Mouse (Mus musculus): ENCODE results near the gene Ikzf2. TPM values are rescaled to one million over a fixed set of nuclear protein-coding genes. Genes with fewer than 3 reads are reported as not detected.

Ikzf2 gene
- polyA plus RNA-seq, 1 experiment from 2014 or later = 9.0 TPM

DNA sequence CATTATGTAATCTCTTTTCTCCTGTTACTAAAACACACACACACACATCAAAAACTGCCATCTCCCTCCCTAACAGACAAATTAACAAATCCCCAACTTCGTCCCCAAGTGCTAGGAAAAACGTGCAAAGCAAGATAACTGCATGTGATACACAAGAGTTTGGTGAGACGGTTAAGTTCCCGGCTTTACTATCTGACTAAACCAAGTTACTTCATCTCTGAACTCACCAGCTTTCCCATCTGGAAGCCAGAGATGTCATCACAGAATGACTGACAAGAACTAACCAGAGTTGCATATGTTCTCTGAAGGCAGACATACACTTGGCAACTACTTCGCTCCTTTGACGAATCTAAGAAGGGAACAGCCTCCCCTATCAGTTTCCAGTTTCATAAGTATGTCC, 56.5 kb downstream of the Ikzf2 start:
- Histone ChIP-seq H3K27ac (no peak overlapping the region), H3K27me3 (no peaks in the 10 kb centered on the region), H3K4me2 (no peak overlapping the region), H3K9me3 (no peaks in the 10 kb centered on the region), H3K4me3 (no peak overlapping the region), H3K36me3 (no peaks in the 10 kb centered on the region), H3K4me1 (no peaks in the 10 kb centered on the region), H3K9ac (no peak overlapping the region)
- WGBS = 60% methylated on average over 6 of the region's 6 CpGs
- ATAC-seq (ENCODE audit: insufficient number of reproducible peaks, insufficient read depth, low FRiP score, low TSS enrichment, low read depth) = no peak

DNA sequence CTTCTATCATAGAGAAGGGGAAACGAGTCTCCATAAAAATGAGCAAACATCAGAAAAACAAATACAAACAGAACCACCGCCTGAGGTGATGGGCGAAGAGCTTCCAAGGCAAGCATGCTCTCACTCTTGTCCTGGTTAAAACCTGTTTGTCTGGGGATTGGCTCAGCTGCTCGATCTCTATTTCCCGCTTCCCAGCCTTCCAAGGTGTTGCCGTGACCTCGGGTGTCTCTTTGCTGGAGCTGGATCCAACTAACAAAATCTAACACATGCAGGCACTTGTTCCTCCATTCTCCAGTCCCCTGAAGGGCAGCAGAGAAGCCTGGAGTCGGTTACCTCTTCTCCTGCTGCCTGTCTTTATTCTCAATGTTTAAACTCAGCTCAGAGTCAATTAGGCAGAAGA, 57.5 kb downstream of the Ikzf2 start:
- H3K9me3 ChIP-seq = no peaks in the 10 kb centered on the region
- no peaks in the 10 kb centered on the region for H3K4me1 ChIP-seq
- no peak overlapping the region for H3K9ac ChIP-seq
- no peaks in the 10 kb centered on the region for H3K36me3 ChIP-seq
- WGBS = 67% methylated on average over 8 of the region's 8 CpGs
- H3K4me2 ChIP-seq = no peak overlapping the region
- no peak overlapping the region for H3K27ac ChIP-seq
- no peaks in the 10 kb centered on the region for H3K27me3 ChIP-seq
- ATAC-seq (ENCODE audit: insufficient number of reproducible peaks, insufficient read depth, low FRiP score, low TSS enrichment, low read depth) = no peak
- H3K4me3 ChIP-seq = no peak overlapping the region

DNA sequence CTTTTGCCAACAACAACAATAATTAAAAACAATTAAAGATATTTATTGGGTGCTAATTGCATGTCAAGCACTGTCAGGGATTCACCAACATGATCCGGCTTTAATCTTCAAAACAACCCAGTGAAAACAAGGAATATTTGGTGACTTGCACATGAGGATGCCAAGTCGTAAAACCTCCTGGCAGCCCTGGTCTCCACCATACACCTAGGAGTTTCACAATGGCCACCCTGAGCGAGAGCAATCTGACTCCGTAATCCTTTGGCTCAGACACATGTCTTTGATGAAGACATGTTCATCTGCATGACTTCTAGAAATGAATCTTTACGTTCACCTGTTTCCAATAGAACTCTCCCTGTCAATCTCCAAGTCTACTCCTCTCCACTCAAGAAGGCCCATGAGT, 75.0 kb downstream of the Ikzf2 start:
- Histone ChIP-seq H3K27me3 (no peaks in the 10 kb centered on the region), H3K4me2 (no peak overlapping the region), H3K4me1 (peaks cover 10% of the 10 kb centered on the region), H3K36me3 (no peaks in the 10 kb centered on the region), H3K27ac (no peak overlapping the region), H3K4me3 (no peak overlapping the region), H3K9ac (no peak overlapping the region), H3K9me3 (no peaks in the 10 kb centered on the region)
- WGBS = 85% methylated on average over 5 of the region's 5 CpGs
- no peak for ATAC-seq (ENCODE audit: insufficient number of reproducible peaks, insufficient read depth, low FRiP score, low TSS enrichment, low read depth)

DNA sequence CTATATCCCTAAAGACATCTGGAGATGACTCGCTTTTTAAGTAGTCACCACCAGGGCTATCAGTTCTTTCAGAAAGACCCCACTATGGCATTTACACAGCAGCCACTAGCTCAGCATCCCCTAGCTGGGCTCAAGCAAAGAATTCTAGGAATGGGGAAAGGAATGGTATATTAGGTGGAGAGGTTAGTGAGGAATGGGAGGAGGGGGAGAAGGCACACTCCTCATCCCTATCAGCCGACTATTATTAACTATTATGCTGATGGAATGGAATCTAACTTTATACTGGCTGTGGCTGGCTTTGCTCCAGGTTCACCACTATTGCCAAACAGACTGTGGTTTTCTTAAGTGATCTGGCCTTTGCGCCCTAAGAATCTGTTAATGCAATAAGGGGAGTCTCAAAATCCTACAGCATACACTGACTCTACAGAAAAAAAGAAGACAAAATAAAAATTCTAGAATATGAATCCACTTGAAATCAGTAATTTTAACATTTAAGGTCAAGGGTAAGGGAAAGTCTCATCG, 75.8 kb downstream of the Ikzf2 start:
- H3K4me3 ChIP-seq = no peak overlapping the region
- no peaks in the 10 kb centered on the region for H3K27me3 ChIP-seq
- H3K36me3 ChIP-seq = no peaks in the 10 kb centered on the region
- H3K9me3 ChIP-seq = no peaks in the 10 kb centered on the region
- 69% methylated on average over 4 of the region's 4 CpGs for WGBS
- no peak for ATAC-seq (ENCODE audit: insufficient number of reproducible peaks, insufficient read depth, low FRiP score, low TSS enrichment, low read depth)
- no peak overlapping the region for H3K27ac ChIP-seq
- H3K9ac ChIP-seq = no peak overlapping the region
- H3K4me2 ChIP-seq = no peak overlapping the region
- H3K4me1 ChIP-seq = peaks cover 10% of the 10 kb centered on the region

DNA sequence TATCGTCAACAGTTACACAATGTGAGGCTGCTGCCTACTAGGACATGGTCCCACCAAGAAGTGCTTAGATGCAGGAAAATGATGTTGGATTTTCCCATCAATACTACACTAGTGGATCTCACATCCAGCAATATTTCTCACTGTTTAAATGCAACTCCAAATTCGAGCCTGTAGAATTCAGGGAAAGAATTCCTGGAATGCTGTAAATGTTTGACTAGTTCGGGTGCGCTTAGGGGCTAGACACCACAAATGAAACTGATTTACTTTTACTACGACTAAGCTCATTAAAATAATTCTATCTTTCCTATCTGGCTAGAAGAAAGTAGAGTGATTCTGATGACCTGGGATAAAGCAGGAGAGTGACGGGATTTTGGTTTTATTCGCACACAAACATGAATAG, 76.3 kb downstream of the Ikzf2 start:
- Histone ChIP-seq H3K4me1 (peaks cover 10% of the 10 kb centered on the region), H3K9ac (no peak overlapping the region), H3K27ac (no peak overlapping the region), H3K4me2 (no peak overlapping the region), H3K9me3 (no peaks in the 10 kb centered on the region), H3K27me3 (no peaks in the 10 kb centered on the region), H3K4me3 (no peak overlapping the region), H3K36me3 (no peaks in the 10 kb centered on the region)
- WGBS = 51% methylated on average over 7 of the region's 7 CpGs
- ATAC-seq (ENCODE audit: insufficient number of reproducible peaks, insufficient read depth, low FRiP score, low TSS enrichment, low read depth) = no peak

DNA sequence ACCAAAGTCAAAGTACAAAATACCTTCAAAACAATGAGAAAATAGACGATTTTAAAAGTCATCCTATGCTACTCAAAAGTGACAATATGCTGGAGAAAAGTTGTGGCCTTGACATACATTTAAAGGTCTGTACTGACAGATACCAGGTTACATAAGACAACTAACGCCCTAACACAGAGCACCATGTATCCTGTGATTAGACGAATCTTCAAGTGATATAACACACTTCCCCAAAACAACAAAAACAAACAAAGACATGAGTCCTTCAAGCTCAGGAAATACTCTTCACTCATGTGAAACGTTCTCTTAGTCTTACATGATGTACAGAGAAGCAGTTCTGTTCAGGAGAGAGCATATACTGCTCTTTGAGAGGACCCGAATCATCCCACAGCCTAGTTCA, 78.2 kb downstream of the Ikzf2 start:
- peaks cover 13% of the 10 kb centered on the region for H3K4me1 ChIP-seq
- no peaks in the 10 kb centered on the region for H3K27me3 ChIP-seq
- H3K9me3 ChIP-seq = no peaks in the 10 kb centered on the region
- ATAC-seq (ENCODE audit: insufficient number of reproducible peaks, insufficient read depth, low FRiP score, low TSS enrichment, low read depth) = no peak
- 72% methylated on average over 5 of the region's 5 CpGs for WGBS
- H3K4me2 ChIP-seq = no peak overlapping the region
- no peak overlapping the region for H3K9ac ChIP-seq
- no peak overlapping the region for H3K4me3 ChIP-seq
- H3K36me3 ChIP-seq = no peaks in the 10 kb centered on the region
- H3K27ac ChIP-seq = no peak overlapping the region

DNA sequence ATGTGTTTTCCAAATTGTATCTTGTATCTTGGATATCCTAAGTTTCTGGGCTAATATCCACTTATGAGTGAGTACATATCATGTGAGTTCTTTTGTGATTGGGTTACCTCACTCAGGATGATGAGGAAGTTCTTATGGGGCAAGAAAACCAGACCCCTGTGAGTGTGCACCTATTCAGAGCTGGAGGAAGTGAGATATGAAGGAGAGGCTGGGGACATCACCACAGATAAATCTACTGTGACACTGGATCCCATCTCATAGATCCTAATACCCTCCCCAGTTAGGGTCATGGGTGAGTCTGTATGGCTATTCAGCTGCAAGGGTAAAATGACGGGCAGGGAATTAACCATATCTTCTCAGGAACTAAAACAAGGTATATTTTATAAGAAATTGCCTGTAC, 80.2 kb downstream of the Ikzf2 start:
- Histone ChIP-seq H3K27me3 (no peaks in the 10 kb centered on the region), H3K4me2 (no peak overlapping the region), H3K9me3 (no peaks in the 10 kb centered on the region), H3K27ac (no peak overlapping the region), H3K36me3 (no peaks in the 10 kb centered on the region), H3K4me1 (peaks cover 13% of the 10 kb centered on the region), H3K9ac (no peak overlapping the region), H3K4me3 (no peak overlapping the region)
- no peak for ATAC-seq (ENCODE audit: insufficient number of reproducible peaks, insufficient read depth, low FRiP score, low TSS enrichment, low read depth)
- WGBS = 73% methylated on average over 1 of the region's 1 CpGs

DNA sequence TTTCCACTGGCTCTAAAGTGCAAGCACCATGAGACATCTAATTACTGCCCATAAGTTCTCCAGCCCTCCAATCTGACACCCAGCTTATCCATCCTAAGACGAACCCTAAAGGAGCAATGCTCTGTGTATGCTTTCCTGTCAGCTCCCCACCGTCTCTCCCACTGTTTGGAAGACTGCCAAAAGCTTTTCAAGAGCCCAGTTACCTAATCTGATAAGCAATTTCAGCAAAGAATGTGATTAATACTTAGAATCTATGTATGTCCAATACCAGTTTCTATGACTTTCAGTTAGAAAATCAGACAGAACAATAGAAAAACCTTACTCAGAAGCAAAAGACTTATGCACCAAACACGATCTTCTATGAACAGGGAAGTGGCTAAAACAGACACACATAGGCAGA, 82.8 kb downstream of the Ikzf2 start:
- Histone ChIP-seq H3K27ac (no peak overlapping the region), H3K9ac (no peak overlapping the region), H3K27me3 (no peaks in the 10 kb centered on the region), H3K4me3 (no peak overlapping the region), H3K4me1 (0 out of 2 replicates have a peak, but pooled peaks cover 3% of the 10 kb centered on the region), H3K9me3 (no peaks in the 10 kb centered on the region), H3K4me2 (no peak overlapping the region), H3K36me3 (no peaks in the 10 kb centered on the region)
- 48% methylated on average over 3 of the region's 3 CpGs for WGBS
- no peak for ATAC-seq (ENCODE audit: insufficient number of reproducible peaks, insufficient read depth, low FRiP score, low TSS enrichment, low read depth)

DNA sequence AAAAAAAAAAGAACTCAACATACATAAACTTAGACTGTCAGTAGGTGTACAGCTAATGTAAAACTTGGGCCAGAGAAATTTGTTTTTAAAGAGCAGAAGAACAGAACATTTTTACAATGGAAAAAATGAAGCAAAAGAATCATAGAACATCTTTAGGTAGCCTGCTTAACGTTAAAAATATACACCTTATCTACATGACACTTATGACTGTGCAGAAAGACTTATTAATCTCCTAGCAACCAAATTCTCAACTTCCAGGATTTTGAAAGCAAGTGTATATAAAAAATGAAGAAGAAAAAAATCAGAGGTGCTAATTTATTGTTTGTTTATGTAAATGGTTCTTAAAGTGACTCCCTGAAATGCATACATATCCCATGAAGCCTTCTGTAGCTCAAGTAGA, 86.1 kb downstream of the Ikzf2 start:
- Histone ChIP-seq H3K36me3 (no peaks in the 10 kb centered on the region), H3K4me1 (0 out of 2 replicates have a peak, but pooled peaks cover 3% of the 10 kb centered on the region), H3K9me3 (no peaks in the 10 kb centered on the region), H3K27ac (no peak overlapping the region), H3K27me3 (no peaks in the 10 kb centered on the region), H3K9ac (no peak overlapping the region), H3K4me3 (no peak overlapping the region), H3K4me2 (no peak overlapping the region)
- WGBS = 76% methylated on average over 1 of the region's 1 CpGs
- ATAC-seq (ENCODE audit: insufficient number of reproducible peaks, insufficient read depth, low FRiP score, low TSS enrichment, low read depth) = no peak

DNA sequence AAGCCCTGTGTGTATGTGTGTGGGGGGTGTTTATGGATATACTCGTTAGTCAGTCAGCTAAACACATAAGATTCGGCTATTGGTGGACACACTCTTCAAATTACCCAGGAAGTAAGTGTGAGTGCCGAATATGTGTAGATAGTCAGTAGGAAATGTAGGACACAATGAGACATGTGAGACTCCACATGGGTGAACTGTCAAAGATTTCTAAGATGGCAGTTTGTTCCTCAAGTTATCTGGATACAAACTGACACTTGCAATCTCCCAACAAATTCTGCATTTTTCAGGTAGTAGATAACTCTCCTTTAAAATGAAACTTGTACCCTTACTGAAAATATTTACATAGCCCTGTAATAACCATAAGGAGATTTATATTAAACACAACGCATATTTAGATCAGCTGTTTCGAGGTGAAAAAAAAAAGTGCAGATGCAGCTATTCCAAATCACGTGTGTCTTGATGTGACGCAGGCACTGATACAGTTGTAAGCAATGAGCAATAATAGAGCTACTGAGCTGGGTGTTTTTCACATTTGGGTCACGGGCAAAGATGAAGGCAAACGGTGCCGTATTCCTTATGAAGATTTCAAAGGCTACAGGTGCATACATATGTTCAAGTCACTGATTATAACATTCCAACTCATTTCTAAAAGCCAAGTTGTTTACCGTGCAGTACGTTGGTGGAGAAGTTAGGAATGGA, 87.8 kb downstream of the Ikzf2 start:
- Histone ChIP-seq H3K9me3 (no peaks in the 10 kb centered on the region), H3K36me3 (no peaks in the 10 kb centered on the region), H3K9ac (no peak overlapping the region), H3K4me3 (no peak overlapping the region), H3K4me2 (no peak overlapping the region), H3K4me1 (0 out of 2 replicates have a peak, but pooled peaks cover 3% of the 10 kb centered on the region), H3K27me3 (no peaks in the 10 kb centered on the region), H3K27ac (no peak overlapping the region)
- 89% methylated on average over 12 of the region's 12 CpGs for whole genome bisulfite sequencing
- ATAC-seq (ENCODE audit: insufficient number of reproducible peaks, insufficient read depth, low FRiP score, low TSS enrichment, low read depth) = no peak

DNA sequence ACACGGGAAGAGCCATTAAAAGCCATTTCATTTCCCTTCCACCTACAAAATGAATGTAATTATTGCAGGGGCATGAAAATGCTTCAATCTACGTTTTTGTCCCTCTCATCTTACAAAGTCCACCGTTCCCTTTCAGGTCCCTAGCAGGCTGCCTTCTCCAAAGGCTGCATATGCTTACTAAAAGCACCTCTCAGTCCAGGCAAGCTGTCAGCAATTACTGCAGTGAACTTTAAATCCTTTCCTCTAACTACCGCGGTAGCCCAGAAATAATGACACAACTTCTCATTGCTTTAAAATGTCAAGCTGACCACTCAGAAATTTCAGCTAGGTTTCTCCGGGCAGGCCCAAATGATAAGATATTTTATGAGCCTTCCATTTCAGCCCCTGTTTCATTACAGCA, 95.2 kb downstream of the Ikzf2 start:
- Histone ChIP-seq H3K4me2 (peak overlapping the region; percentile 53), H3K27ac (peak overlapping the region; percentile 55; the same call in 1 of the 2 replicates), H3K4me3 (peak overlapping the region; percentile 20; the same call in 1 of the 2 replicates), H3K36me3 (no peaks in the 10 kb centered on the region), H3K4me1 (peaks cover 12% of the 10 kb centered on the region), H3K27me3 (no peaks in the 10 kb centered on the region), H3K9me3 (no peaks in the 10 kb centered on the region), H3K9ac (no peak overlapping the region)
- no peak for ATAC-seq (ENCODE audit: insufficient number of reproducible peaks, insufficient read depth, low FRiP score, low TSS enrichment, low read depth)
- WGBS = 17% methylated on average over 6 of the region's 6 CpGs

DNA sequence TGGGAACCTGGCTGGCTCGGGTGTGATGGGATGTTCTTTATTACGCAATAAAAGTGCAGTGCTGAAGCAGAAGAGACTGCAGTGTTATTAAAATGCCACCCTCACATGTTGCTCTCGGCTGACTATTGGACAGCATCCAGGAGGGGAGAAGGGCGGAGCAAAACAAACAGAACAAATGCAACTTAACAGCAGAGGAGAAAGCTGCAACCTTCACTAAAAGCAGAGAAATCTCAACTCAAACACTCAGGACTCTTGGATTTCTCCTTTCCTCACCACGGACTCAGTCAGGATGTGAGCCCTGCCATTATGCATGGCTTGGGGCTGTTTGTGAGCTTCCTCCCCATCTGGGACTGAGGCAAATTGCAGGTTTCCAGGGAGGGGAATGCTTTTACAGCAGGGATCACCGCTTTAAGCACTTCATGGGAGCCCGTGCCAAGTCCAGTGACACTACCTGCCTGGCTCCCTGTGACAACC, 95.7 kb downstream of the Ikzf2 start:
- peak overlapping the region; percentile 20 for H3K4me3 ChIP-seq
- 12% methylated on average over 7 of the region's 7 CpGs for WGBS
- ATAC-seq (ENCODE audit: insufficient number of reproducible peaks, insufficient read depth, low FRiP score, low TSS enrichment, low read depth) = 0 out of 2 replicates have a peak, but pooled peaks have one; percentile 48
- H3K4me1 ChIP-seq = peaks cover 12% of the 10 kb centered on the region
- H3K4me2 ChIP-seq = peak overlapping the region; percentile 53
- H3K9me3 ChIP-seq = no peaks in the 10 kb centered on the region
- H3K27ac ChIP-seq = peak overlapping the region; percentile 55; the same call in 1 of the 2 replicates
- H3K9ac ChIP-seq = 0 out of 2 replicates have a peak overlapping the region, but pooled peaks have one; percentile 51
- no peaks in the 10 kb centered on the region for H3K36me3 ChIP-seq
- H3K27me3 ChIP-seq = no peaks in the 10 kb centered on the region
